In the genomic region with DNA sequence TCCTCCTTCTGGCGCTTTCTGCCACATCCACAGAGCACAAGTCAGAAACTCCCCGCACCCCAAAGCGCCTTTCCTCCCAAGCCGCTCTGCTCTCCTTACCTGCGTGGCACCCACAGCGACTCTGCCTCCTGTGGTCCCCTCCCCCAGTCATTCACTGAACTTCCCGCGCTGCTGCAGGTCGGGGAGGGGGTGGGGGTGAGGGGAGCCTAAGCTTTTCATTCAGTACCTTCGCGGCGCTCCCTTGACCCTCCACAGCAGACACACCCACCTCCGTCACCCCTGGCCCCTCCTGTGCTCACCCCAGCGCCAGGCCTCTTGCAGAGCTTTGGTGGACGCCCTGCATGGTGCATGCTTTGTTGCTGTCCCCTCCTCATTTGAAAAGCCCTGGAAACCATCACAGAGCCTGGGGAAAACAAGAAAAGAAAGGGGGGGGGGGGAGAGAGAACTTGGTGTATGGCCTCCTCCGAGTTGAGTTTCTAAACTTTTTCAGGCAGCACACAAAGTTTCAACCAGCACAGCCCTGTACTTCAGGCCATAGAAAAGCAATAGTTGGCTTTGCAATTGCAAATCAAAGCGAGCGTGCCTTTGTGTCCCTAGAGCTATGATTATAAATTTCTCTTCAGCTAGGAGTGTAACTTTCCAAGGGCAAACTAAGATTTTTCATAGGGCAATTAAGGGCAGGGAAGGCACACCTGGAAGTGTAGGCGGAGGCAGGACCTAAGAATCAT, we compare ENCODE assay signal across 9 mouse cellular contexts. TPM values are rescaled to one million over a fixed set of nuclear protein-coding genes. Genes with fewer than 3 reads are reported as not detected.
DNase-seq lines count a peak whose midpoint lies in the region; ATAC-seq lines count a peak whose summit lies in the region.
"Had no signal": no experiment of that assay in that cellular context is flagged by ENCODE, and none has a peak within 500 bp of the region (broad histone marks: within the 10 kb centered on the region; RNA-seq: fewer than 3 reads in every experiment).

A gene (minus strand): TSS at position 268 of the 728 bp plus-strand sequence.

- H3K4me3 ChIP-seq in embryonic facial prominence, embryonic 10.5 days: peak within 1 kb of the TSS; percentile 80
- peak within 1 kb of the TSS; percentile 68 for H3K4me3 ChIP-seq in liver, embryonic 11.5 days (ENCODE audit: low read depth, low read length)
- H3K4me3 ChIP-seq in stomach, embryonic 16.5 days (replicated peaks; ENCODE audit: low read length): peak within 1 kb of the TSS; percentile 85

- H3K9me3 ChIP-seq in embryonic facial prominence, embryonic 10.5 days: no peaks in the 10 kb centered on the region
- H3K9me3 ChIP-seq in liver, embryonic 11.5 days (ENCODE audit: control insufficient read depth, low read length): no peaks in the 10 kb centered on the region
- no peaks in the 10 kb centered on the region for H3K9me3 ChIP-seq in stomach, embryonic 16.5 days (replicated peaks; ENCODE audit: control insufficient read depth, low read length)

- 2% methylated on average over 19 of the region's 19 CpGs for WGBS in embryonic facial prominence, embryonic 10.5 days
- 7% methylated on average over 19 of the region's 19 CpGs for WGBS in liver, embryonic 11.5 days
- 10% methylated on average over 19 of the region's 19 CpGs for WGBS in stomach, embryonic 16.5 days

- H3K4me2 ChIP-seq in liver, embryonic 11.5 days: peak within 1 kb of the TSS; percentile 91
- peak within 1 kb of the TSS; percentile 89 for H3K4me2 ChIP-seq in stomach, embryonic 16.5 days (ENCODE audit: low read depth, low read length)

- H3K36me3 ChIP-seq in embryonic facial prominence, embryonic 10.5 days (replicated peaks): peaks cover 7% of the 10 kb centered on the region; the same call in 1 of the 2 replicates
- no peaks in the 10 kb centered on the region for H3K36me3 ChIP-seq in liver, embryonic 11.5 days (ENCODE audit: control insufficient read depth, insufficient read depth, low read length)
- no peaks in the 10 kb centered on the region for H3K36me3 ChIP-seq in stomach, embryonic 16.5 days (ENCODE audit: control insufficient read depth, insufficient read depth, low read length)

- peak within 1 kb of the TSS; percentile 97 for H3K27ac ChIP-seq in embryonic facial prominence, embryonic 10.5 days (replicated peaks)
- peak within 1 kb of the TSS; percentile 26; the same call in 1 of the 2 replicates for H3K27ac ChIP-seq in liver, embryonic 11.5 days (ENCODE audit: low read depth, low read length)
- H3K27ac ChIP-seq in stomach, embryonic 16.5 days (ENCODE audit: low read length): peak within 1 kb of the TSS; percentile 95

- intact Hi-C loops in heart, postnatal 14 days (cut with DNase I): loop anchor here (2.0 to 5.0 kb wide), 4 partner anchors 111 to 286 kb away; no protein-coding TSS in a partner anchor

- H3K27me3 ChIP-seq in embryonic facial prominence, embryonic 10.5 days (replicated peaks; ENCODE audit: low read depth, poor library complexity, severe bottlenecking): no peaks in the 10 kb centered on the region
- H3K27me3 ChIP-seq in liver, embryonic 11.5 days (replicated peaks; ENCODE audit: control insufficient read depth, insufficient read depth, low read length): peaks cover 9% of the 10 kb centered on the region
- H3K27me3 ChIP-seq in stomach, embryonic 16.5 days (ENCODE audit: control insufficient read depth, insufficient read depth, low read length): no peaks in the 10 kb centered on the region

- peak within 1 kb of the TSS; percentile 62 for H3K9ac ChIP-seq in liver, embryonic 11.5 days (ENCODE audit: low read depth, low read length)
- peak within 1 kb of the TSS; percentile 93 for H3K9ac ChIP-seq in stomach, embryonic 16.5 days (ENCODE audit: low read length)

- peak; percentile 42; the same call in 1 of the 2 replicates for ATAC-seq in liver, embryonic 11.5 days (replicated peaks; ENCODE audit: low FRiP score)
- peak; percentile 56 for ATAC-seq in stomach, embryonic 16.5 days (ENCODE audit: insufficient read depth, low FRiP score)

- peak; percentile 27 to 41 for DNase-seq in heart, adult 18-20 months
- no peak for DNase-seq in heart, adult 8-10 months (ENCODE audit: low spot score)
- DNase-seq in ES-CJ7 (ENCODE audit: low read depth, low spot score): peak; percentile 86
- peak; percentile 86 for DNase-seq in embryonic facial prominence, embryonic 10.5 days (ENCODE audit: low spot score)
- DNase-seq in heart, postnatal 14 days: peak; percentile 27 to 31
- DNase-seq in liver, embryonic 11.5 days (ENCODE audit: low spot score): no peak
- DNase-seq in spleen, postnatal 10 days (ENCODE audit: low spot score in 2 of 2): no peak

- H3K4me1 ChIP-seq in embryonic facial prominence, embryonic 10.5 days: peaks cover 52% of the 10 kb centered on the region
- peaks cover 3% of the 10 kb centered on the region; the same call in 1 of the 2 replicates for H3K4me1 ChIP-seq in liver, embryonic 11.5 days (replicated peaks; ENCODE audit: control insufficient read depth, insufficient read depth, low read length)
- peaks cover 17% of the 10 kb centered on the region for H3K4me1 ChIP-seq in stomach, embryonic 16.5 days (ENCODE audit: control insufficient read depth, insufficient read depth, low read length)

RNA-seq across cellular contexts. Expression of the gene that starts here (rescaled TPM):
- 1 to 10 TPM; 7.0 to 7.5 TPM for total RNA-seq in heart, adult 18-20 months (2021)
- total RNA-seq in heart, adult 8-10 months (2022): 1 to 10 TPM; 5.8 to 8.2 (median 7.0) TPM
- polyA plus RNA-seq in embryonic facial prominence, embryonic 10.5 days (2016; fragmentation: Nextera tagmentation; extraction: Ambion mirVana): 129 and 155 TPM in 2 replicates
- total RNA-seq in heart, postnatal 14 days (2021): 10 to 100 TPM; 18.4 to 19.1 TPM
- 21.3 and 24.7 TPM in 2 replicates for polyA plus RNA-seq in liver, embryonic 11.5 days (2014; fragmentation: Nextera tagmentation; extraction: Ambion mirVana)
- polyA plus RNA-seq in stomach, embryonic 16.5 days (2015; fragmentation: Nextera tagmentation; extraction: Ambion mirVana): 76.6 and 79.4 TPM in 2 replicates
- total RNA-seq: MEL had no signal

Comparison
In these comparisons a context has a peak if more than half of its experiments do, and no peak if none do; other contexts are left out.
1. DNase-seq: peak in heart, adult 18-20 months (2 of 2), ES-CJ7 (single experiment), embryonic facial prominence, embryonic 10.5 days (single experiment) and heart, postnatal 14 days (2 of 2); none in heart, adult 8-10 months (single experiment), liver, embryonic 11.5 days (single experiment) and spleen, postnatal 10 days (0 of 2).
2. H3K27ac ChIP-seq: peak in every context shown above with its lines; median percentile 97 in embryonic facial prominence, embryonic 10.5 days; 95 in stomach, embryonic 16.5 days; 26 in liver, embryonic 11.5 days.
3. Peak in every context shown above with its lines, with median percentiles within 50 percentile points of each other: H3K4me3 ChIP-seq.